Mouse (Mus musculus): ENCODE data around the gene Cenpb. TPM values are rescaled to one million over a fixed set of nuclear protein-coding genes. Genes with fewer than 3 reads are reported as not detected.
A peak's percentile ranks its signal among the peaks of the same experiment; 100 is the strongest.

Gene Cenpb
- polyA plus RNA-seq, 1 experiment from 2014 or later, result 9.0 TPM

DNA sequence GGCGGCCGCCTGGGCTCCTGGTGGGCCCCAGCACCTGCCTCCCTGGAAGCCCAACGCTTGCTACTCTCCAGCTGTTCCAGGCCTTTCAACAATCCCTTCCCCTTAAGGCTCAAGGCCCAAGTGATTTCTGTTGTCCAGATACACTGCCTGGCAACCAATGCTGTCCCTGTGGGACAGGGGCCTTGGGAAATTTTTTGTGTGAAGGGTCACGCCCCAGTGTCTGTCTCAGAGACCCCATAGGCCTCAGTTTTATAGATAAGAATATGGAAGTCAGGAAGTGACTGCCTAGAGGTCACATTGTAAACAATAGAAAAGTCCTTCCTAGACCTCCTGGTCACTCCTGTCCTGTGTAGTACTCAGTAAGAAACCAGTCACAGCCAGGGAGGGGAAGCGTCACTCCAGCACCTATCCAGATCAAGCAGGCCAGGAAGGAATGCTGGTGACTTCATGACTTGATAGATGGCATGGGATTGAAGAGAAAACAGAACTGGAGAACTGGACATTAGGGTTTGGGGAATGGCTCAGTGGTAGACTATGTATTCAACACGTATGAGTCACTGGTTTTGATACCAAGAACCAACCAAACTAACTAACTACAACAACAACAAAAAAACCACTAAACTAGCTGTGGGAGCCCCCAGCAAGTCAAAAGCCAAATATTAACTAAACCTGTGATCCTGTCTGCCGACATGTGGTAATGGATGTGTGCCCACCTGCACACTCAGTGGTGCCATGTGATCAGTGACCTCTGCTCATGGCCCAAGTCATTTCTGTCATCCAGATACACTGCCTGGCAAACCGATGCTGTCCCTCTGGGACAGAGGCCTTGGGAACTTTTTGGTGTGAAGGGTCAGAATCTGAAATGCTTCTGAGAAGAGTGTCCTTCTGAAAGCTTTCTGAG is 31.3 kb downstream of the Cenpb start:
- Histone ChIP-seq H3K4me3 (ENCODE audit: low read depth, low read length) (no peak overlapping the region), H3K27me3 (ENCODE audit: control insufficient read depth, insufficient read depth, low read length) (no peaks in the 10 kb centered on the region), H3K9ac (ENCODE audit: low read depth, low read length) (no peak overlapping the region), H3K9me3 (ENCODE audit: control insufficient read depth, low read length) (no peaks in the 10 kb centered on the region), H3K4me2 (replicated peaks; ENCODE audit: low read depth, low read length) (no peak overlapping the region), H3K36me3 (ENCODE audit: control insufficient read depth, insufficient read depth, low read length) (peaks cover 10% of the 10 kb centered on the region), H3K27ac (ENCODE audit: low read depth, low read length) (no peak overlapping the region), H3K4me1 (replicated peaks; ENCODE audit: control insufficient read depth, insufficient read depth, low read length) (no peaks in the 10 kb centered on the region)
- ATAC-seq (ENCODE audit: low FRiP score) (no peak), DNase-seq (ENCODE audit: low spot score) (no peak)
- WGBS, result 86% methylated on average over 8 of the region's 8 CpGs

DNA sequence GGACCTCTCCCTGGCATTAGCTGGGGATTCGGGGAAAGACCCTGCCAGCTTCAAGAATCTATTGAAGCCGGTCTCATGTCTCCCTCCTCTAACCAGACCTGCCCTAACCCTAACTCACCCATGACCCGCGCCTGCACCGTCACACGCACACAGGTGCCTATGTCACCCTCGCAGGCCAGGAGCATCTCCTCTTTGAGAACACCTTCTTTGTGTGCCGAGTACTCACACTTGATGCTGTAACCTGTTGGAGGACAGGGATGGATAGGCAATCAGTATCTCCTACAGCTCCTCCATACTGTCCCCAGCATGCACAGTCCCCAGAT is 32.9 kb downstream of the Cenpb start:
- DNase-seq (ENCODE audit: low spot score), result no peak
- WGBS, result 92% methylated on average over 8 of the region's 8 CpGs
- H3K36me3 ChIP-seq (ENCODE audit: control insufficient read depth, insufficient read depth, low read length), result peaks cover 10% of the 10 kb centered on the region

DNA sequence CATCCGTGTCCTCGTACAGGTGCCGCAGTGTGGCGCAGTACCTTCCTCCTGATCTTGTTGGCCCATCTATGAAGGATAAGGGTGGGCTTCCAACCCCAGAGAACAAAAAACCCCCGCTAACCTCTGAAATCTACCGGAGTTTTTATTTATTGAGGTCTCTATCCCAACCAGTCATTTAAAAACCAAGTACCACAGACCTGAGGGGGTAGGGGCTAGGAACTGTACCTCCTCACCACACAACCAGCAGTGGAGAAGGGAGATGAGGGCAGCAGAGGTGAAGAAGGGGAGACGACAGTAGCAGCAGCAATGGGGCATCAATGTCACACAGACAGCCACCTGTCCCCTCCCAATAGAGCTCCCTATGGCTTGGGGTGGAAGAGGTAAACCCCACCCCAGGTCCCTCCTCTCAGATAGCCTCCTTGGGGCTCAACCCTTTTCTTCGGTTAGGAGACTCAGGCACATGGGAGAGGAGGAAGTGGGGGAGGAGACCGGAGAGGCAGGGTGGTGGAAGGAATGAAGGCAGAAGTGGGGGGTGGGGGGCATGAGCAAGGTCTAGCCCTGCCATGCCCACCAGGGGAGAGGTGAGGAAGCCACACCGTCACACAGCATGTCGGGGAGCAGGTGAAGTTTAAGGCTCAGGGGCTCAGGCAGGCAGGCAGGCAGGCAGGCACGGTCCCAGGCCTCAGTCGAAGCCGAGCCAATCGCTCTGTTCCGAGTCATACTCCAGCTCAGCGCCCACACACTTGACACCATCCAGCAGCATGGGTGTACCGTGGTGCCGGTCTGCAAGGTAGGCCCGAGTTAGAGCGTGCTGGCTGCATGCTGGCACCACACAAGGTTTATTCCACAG is 33.4 kb downstream of the Cenpb start:
- Histone ChIP-seq H3K4me2 (replicated peaks; ENCODE audit: low read depth, low read length) (no peak overlapping the region), H3K4me1 (replicated peaks; ENCODE audit: control insufficient read depth, insufficient read depth, low read length) (no peaks in the 10 kb centered on the region; the same call in 1 of the 2 replicates), H3K36me3 (ENCODE audit: control insufficient read depth, insufficient read depth, low read length) (peaks cover 10% of the 10 kb centered on the region), H3K4me3 (ENCODE audit: low read depth, low read length) (no peak overlapping the region), H3K27ac (ENCODE audit: low read depth, low read length) (no peak overlapping the region), H3K27me3 (ENCODE audit: control insufficient read depth, insufficient read depth, low read length) (no peaks in the 10 kb centered on the region), H3K9me3 (ENCODE audit: control insufficient read depth, low read length) (no peaks in the 10 kb centered on the region), H3K9ac (ENCODE audit: low read depth, low read length) (no peak overlapping the region)
- no peak for DNase-seq (ENCODE audit: low spot score)
- ATAC-seq (ENCODE audit: low FRiP score), result no peak
- 92% methylated on average over 21 of the region's 21 CpGs for WGBS

More for the DNA sequence above, 32.9 kb downstream of the Cenpb start:
- ATAC-seq (ENCODE audit: low FRiP score), result no peak
- Histone ChIP-seq H3K4me1 (replicated peaks; ENCODE audit: control insufficient read depth, insufficient read depth, low read length) (no peaks in the 10 kb centered on the region; the same call in 1 of the 2 replicates), H3K9me3 (ENCODE audit: control insufficient read depth, low read length) (no peaks in the 10 kb centered on the region), H3K27me3 (ENCODE audit: control insufficient read depth, insufficient read depth, low read length) (no peaks in the 10 kb centered on the region), H3K4me3 (ENCODE audit: low read depth, low read length) (no peak overlapping the region), H3K27ac (ENCODE audit: low read depth, low read length) (no peak overlapping the region), H3K4me2 (replicated peaks; ENCODE audit: low read depth, low read length) (no peak overlapping the region), H3K9ac (ENCODE audit: low read depth, low read length) (no peak overlapping the region)

DNA sequence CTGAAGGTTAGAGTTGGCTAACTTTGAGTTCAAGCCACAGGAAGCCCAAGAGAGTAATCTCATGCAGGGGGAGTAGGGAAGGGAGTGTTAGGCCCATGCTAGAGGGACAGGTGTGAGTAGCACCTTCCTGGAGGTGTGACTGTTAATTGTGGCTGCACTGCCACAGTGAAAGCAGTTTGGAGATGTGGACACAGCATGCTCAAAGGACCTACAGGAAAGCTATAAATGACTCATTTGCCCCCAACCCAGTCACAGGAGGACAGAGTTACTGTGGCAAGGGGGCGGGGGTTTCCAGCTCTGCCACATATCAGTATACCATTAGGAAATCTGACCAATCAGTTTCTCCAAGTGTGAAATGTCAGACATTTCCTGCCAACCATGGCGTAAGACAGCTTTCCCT is 34.3 kb downstream of the Cenpb start:
- peaks cover 10% of the 10 kb centered on the region for H3K36me3 ChIP-seq (ENCODE audit: control insufficient read depth, insufficient read depth, low read length)
- ATAC-seq (ENCODE audit: low FRiP score), result no peak
- H3K27ac ChIP-seq (ENCODE audit: low read depth, low read length), result no peak overlapping the region
- 88% methylated on average over 2 of the region's 2 CpGs for WGBS
- H3K4me2 ChIP-seq (replicated peaks; ENCODE audit: low read depth, low read length), result no peak overlapping the region
- no peak overlapping the region for H3K4me3 ChIP-seq (ENCODE audit: low read depth, low read length)
- H3K4me1 ChIP-seq (replicated peaks; ENCODE audit: control insufficient read depth, insufficient read depth, low read length), result no peaks in the 10 kb centered on the region; the same call in 1 of the 2 replicates
- H3K27me3 ChIP-seq (ENCODE audit: control insufficient read depth, insufficient read depth, low read length), result no peaks in the 10 kb centered on the region
- no peak for DNase-seq (ENCODE audit: low spot score)
- H3K9me3 ChIP-seq (ENCODE audit: control insufficient read depth, low read length), result no peaks in the 10 kb centered on the region
- H3K9ac ChIP-seq (ENCODE audit: low read depth, low read length), result no peak overlapping the region

DNA sequence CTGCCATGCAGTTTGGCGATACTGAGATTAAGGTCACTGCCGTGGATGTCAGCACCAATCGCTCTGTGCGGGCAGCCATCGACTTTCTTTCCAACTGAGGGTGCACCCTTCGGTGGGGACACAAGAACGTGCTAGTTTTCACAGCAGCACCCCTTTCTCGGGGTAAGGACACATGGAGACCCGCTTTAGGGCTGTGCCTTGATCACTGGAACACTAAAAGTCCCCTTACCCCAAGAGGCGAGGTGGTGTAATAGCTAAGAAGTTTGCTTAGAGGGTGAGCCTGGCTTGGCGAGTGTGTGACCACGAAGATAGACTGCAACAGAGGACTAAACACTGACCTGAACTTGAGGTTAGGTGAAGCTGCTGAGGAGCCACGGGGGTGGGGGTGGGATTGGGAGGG is 34.7 kb downstream of the Cenpb start:
- peaks cover 10% of the 10 kb centered on the region for H3K36me3 ChIP-seq (ENCODE audit: control insufficient read depth, insufficient read depth, low read length)

DNA sequence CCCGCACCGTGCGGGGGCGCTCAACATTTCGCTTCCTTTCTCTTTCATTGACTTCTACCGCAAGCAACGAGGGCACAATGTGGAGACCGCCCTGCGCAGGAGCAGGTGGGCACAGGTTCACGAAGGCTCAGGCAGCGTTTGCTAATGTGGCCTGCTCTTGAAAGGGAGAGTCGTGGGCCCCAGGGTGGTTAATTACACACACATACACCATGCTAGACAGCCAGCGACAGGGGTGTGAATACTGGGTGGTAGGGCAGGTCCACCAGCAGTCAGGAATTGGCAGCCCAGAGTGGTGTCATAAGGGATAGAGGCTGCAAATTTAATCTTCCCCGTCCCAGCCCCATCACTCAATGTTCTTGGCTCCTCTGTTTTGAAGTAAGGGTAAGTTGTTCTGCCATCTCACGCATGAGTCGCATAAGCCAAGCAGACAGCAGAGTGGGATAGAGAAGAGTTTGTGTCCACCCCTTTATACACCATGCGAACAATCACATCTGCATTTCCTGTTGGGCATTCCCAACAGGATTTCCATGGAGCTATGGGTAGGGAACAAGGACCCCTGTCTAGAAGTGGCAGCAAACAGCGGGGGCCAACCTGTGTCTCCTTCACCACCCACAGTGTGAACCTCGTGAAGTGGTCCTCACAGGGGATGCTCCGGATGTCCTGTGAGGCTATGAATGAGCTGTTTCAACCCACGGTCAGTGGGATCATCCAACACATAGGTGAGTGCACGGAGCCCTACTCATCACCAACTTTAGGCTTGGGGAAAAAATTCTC is 36.7 kb downstream of the Cenpb start:
- DNase-seq (ENCODE audit: low spot score), result no peak
- Histone ChIP-seq H3K36me3 (ENCODE audit: control insufficient read depth, insufficient read depth, low read length) (peaks cover 10% of the 10 kb centered on the region), H3K9me3 (ENCODE audit: control insufficient read depth, low read length) (no peaks in the 10 kb centered on the region), H3K4me1 (replicated peaks; ENCODE audit: control insufficient read depth, insufficient read depth, low read length) (no peaks in the 10 kb centered on the region; the same call in 1 of the 2 replicates), H3K4me2 (replicated peaks; ENCODE audit: low read depth, low read length) (no peak overlapping the region), H3K9ac (ENCODE audit: low read depth, low read length) (no peak overlapping the region), H3K27me3 (ENCODE audit: control insufficient read depth, insufficient read depth, low read length) (no peaks in the 10 kb centered on the region), H3K4me3 (ENCODE audit: low read depth, low read length) (no peak overlapping the region), H3K27ac (ENCODE audit: low read depth, low read length) (no peak overlapping the region)
- peak; percentile 10; the same call in 1 of the 2 replicates for ATAC-seq (ENCODE audit: low FRiP score)
- 67% methylated on average over 22 of the region's 22 CpGs for WGBS

More for the DNA sequence above, 34.7 kb downstream of the Cenpb start:
- H3K4me3 ChIP-seq (ENCODE audit: low read depth, low read length), result no peak overlapping the region
- WGBS, result 65% methylated on average over 13 of the region's 13 CpGs
- H3K4me1 ChIP-seq (replicated peaks; ENCODE audit: control insufficient read depth, insufficient read depth, low read length), result no peaks in the 10 kb centered on the region; the same call in 1 of the 2 replicates
- no peaks in the 10 kb centered on the region for H3K9me3 ChIP-seq (ENCODE audit: control insufficient read depth, low read length)
- no peak for ATAC-seq (ENCODE audit: low FRiP score)
- no peaks in the 10 kb centered on the region for H3K27me3 ChIP-seq (ENCODE audit: control insufficient read depth, insufficient read depth, low read length)
- no peak overlapping the region for H3K4me2 ChIP-seq (replicated peaks; ENCODE audit: low read depth, low read length)
- H3K9ac ChIP-seq (ENCODE audit: low read depth, low read length), result no peak overlapping the region
- DNase-seq (ENCODE audit: low spot score), result no peak
- no peak overlapping the region for H3K27ac ChIP-seq (ENCODE audit: low read depth, low read length)

DNA sequence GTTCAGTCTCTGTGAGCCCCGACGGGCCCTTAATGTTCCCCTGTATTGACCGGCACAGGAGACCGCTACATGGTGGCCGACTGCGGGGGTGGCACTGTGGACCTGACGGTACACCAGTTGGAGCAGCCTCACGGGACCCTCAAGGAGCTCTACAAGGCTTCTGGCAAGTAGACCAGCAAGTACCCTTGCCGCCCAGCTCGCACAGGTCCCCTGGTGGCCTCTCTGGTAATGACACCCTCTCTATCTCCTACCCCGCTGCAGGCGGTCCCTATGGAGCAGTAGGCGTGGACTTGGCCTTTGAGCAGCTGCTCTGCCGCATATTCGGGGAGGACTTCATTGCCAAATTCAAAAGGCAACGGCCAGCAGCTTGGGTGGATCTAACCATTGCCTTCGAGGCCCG is 37.3 kb downstream of the Cenpb start:
- Histone ChIP-seq H3K9ac (ENCODE audit: low read depth, low read length) (no peak overlapping the region), H3K4me1 (replicated peaks; ENCODE audit: control insufficient read depth, insufficient read depth, low read length) (no peaks in the 10 kb centered on the region; the same call in 1 of the 2 replicates), H3K27me3 (ENCODE audit: control insufficient read depth, insufficient read depth, low read length) (no peaks in the 10 kb centered on the region), H3K4me2 (replicated peaks; ENCODE audit: low read depth, low read length) (no peak overlapping the region), H3K36me3 (ENCODE audit: control insufficient read depth, insufficient read depth, low read length) (peaks cover 6% of the 10 kb centered on the region), H3K9me3 (ENCODE audit: control insufficient read depth, low read length) (no peaks in the 10 kb centered on the region), H3K27ac (ENCODE audit: low read depth, low read length) (no peak overlapping the region), H3K4me3 (ENCODE audit: low read depth, low read length) (no peak overlapping the region)
- 29% methylated on average over 18 of the region's 18 CpGs for WGBS
- ATAC-seq (ENCODE audit: low FRiP score), result peak; percentile 45
- DNase-seq (ENCODE audit: low spot score), result peak; percentile 77

DNA sequence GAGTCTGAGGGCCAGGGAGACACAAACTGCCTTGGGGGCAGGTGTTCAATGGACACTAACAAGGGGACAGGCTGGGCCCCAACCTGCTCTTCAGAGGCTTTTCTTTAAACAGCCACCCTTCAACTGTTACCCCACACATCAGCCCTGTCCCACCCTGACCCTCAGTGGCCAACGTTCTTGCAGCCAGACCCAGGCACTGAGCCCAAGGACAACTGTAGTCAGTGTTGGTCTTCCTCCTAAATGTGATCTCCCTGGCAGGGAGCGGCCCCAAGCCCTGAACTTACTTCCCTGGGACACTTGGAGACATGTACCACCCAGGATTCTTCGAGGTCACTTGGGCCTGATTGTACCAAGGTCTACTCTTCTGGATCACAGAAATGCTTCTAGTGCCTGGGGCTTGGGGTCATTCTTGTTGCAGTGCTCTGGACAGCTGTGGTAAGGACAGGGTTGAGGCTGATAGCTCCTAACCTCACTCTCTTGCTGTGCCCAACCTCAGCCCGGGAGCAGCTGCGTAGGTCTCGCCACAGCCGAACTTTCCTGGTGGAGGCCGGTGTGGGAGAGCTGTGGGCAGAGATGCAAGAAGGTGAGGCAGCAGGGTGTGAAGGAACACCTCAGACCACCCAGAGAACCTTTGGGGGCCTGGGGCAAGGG is 38.4 kb downstream of the Cenpb start:
- Histone ChIP-seq H3K4me1 (replicated peaks; ENCODE audit: control insufficient read depth, insufficient read depth, low read length) (no peaks in the 10 kb centered on the region; the same call in 1 of the 2 replicates), H3K27me3 (ENCODE audit: control insufficient read depth, insufficient read depth, low read length) (no peaks in the 10 kb centered on the region), H3K27ac (ENCODE audit: low read depth, low read length) (no peak overlapping the region), H3K4me2 (replicated peaks; ENCODE audit: low read depth, low read length) (no peak overlapping the region), H3K36me3 (ENCODE audit: control insufficient read depth, insufficient read depth, low read length) (peaks cover 6% of the 10 kb centered on the region), H3K9ac (ENCODE audit: low read depth, low read length) (no peak overlapping the region), H3K9me3 (ENCODE audit: control insufficient read depth, low read length) (no peaks in the 10 kb centered on the region), H3K4me3 (ENCODE audit: low read depth, low read length) (no peak overlapping the region)
- no peak for DNase-seq (ENCODE audit: low spot score)
- no peak for ATAC-seq (ENCODE audit: low FRiP score)
- WGBS, result 92% methylated on average over 8 of the region's 8 CpGs

Data from hindbrain, embryonic 11.5 days (tissue).